Mouse (Mus musculus) liver, embryonic 15.5 days (tissue): ENCODE measurements around the gene Zfyve26. TPM values are rescaled to one million over a fixed set of nuclear protein-coding genes. Genes with fewer than 3 reads are reported as not detected.

Experiments
- ATAC-seq: fragments of 200-750 bp; cut with Nextera tagmentation; 2 replicates; pipeline ENCODE4 v1.8.0; 2017; ENCODE audit warnings: moderate number of reproducible peaks, mild to moderate bottlenecking, moderate library complexity; ENCODE audit not compliant: insufficient read depth
- H3K27ac ChIP-seq: fragments of 300-500 bp; sonication (generic); replicated peaks from 2 replicates; pipeline ENCODE4 v1.5.1; 2015; ENCODE audit warnings: mild to moderate bottlenecking, inconsistent platforms
- H3K27me3 ChIP-seq: fragments of 300-500 bp; sonication (generic); 2 replicates; pipeline ENCODE4 v1.6.1; 2015; ENCODE audit warnings: mild to moderate bottlenecking, inconsistent platforms
- H3K36me3 ChIP-seq: fragments of 300-500 bp; sonication (generic); replicated peaks from 2 replicates; pipeline ENCODE4 v1.6.1; 2015; ENCODE audit warnings: moderate library complexity, mild to moderate bottlenecking, inconsistent platforms
- H3K4me1 ChIP-seq: fragments of 300-500 bp; sonication (generic); replicated peaks from 2 replicates; pipeline ENCODE4 v1.6.1; 2015; ENCODE audit warnings: inconsistent platforms
- H3K4me2 ChIP-seq: fragments of 300-500 bp; sonication (generic); 2 replicates; pipeline ENCODE4 v1.6.1; 2015; ENCODE audit warnings: moderate library complexity, mild to moderate bottlenecking, inconsistent platforms
- H3K4me3 ChIP-seq: fragments of 300-500 bp; sonication (generic); replicated peaks from 2 replicates; pipeline ENCODE4 v1.5.1; 2015; ENCODE audit warnings: mild to moderate bottlenecking, inconsistent platforms
- H3K9ac ChIP-seq: fragments of 300-500 bp; sonication (generic); 2 replicates; pipeline ENCODE4 v1.6.1; 2015; ENCODE audit warnings: moderate library complexity, mild to moderate bottlenecking, inconsistent platforms
- H3K9me3 ChIP-seq: fragments of 300-500 bp; sonication (generic); replicated peaks from 2 replicates; pipeline ENCODE4 v1.6.1; 2016; ENCODE audit warnings: inconsistent platforms
- WGBS: fragments of 180-500 bp; shearing (Covaris S2); methylation state at CpG from one replicate; pipeline ENCODE4 v1.1.7; 2015; ENCODE audit warnings: mixed read lengths; ENCODE audit not compliant: insufficient replicate concordance; 5-methylcytosine and 5-hydroxymethylcytosine counted together
- polyA plus RNA-seq: library from polyadenylated mRNA; unstranded; fragments of >200 nt; fragmentation: Nextera tagmentation; extraction: Ambion mirVana; gene quantifications from 2 replicates; pipeline ENCODE4 v1.2.1, GENCODE M21; 2015

Zfyve26 gene
- polyA plus RNA-seq, 1 experiment from 2014 or later, result 7.3 TPM

- Histone ChIP-seq H3K4me1 (no peaks in the 10 kb centered on the region), H3K36me3 (peaks cover 82% of the 10 kb centered on the region), H3K4me2 (no peak overlapping the region), H3K27me3 (no peaks in the 10 kb centered on the region), H3K4me3 (no peak overlapping the region), H3K27ac (no peak overlapping the region), H3K9ac (no peak overlapping the region), H3K9me3 (no peaks in the 10 kb centered on the region)
- ATAC-seq, result no peak
- WGBS, result 65% methylated on average over 5 of the region's 5 CpGs
These were observed 35.1 kb downstream of the Zfyve26 start for GRCm38 (mm10) chr12:79261035-79261434.

DNA sequence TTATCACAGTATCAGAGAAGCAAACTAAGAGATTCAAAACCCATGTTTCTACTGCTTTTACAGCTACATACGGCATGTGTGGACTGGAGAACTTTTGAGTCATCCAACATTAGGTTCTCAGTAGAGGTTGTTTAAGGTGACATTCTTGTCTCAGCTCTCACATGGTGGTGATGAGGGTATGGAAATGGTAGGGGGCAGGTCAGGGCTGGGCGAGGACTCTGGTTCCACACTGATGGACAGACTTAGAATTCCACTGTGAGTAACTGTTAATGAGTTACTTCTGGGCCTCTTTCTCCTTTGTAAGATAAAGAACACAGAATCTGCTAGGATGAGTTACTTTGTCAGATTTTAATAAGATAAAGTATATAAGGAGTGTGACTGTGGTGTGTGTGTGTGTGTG, 36.0 kb downstream of the Zfyve26 start:
- no peak overlapping the region for H3K4me3 ChIP-seq
- peaks cover 79% of the 10 kb centered on the region for H3K36me3 ChIP-seq
- no peak overlapping the region for H3K9ac ChIP-seq
- 79% methylated on average over 2 of the region's 2 CpGs for WGBS
- ATAC-seq, result no peak
- no peaks in the 10 kb centered on the region for H3K9me3 ChIP-seq
- no peak overlapping the region for H3K27ac ChIP-seq
- H3K27me3 ChIP-seq, result no peaks in the 10 kb centered on the region
- H3K4me1 ChIP-seq, result no peaks in the 10 kb centered on the region
- no peak overlapping the region for H3K4me2 ChIP-seq

- H3K27me3 ChIP-seq, result no peaks in the 10 kb centered on the region
- no peak overlapping the region for H3K27ac ChIP-seq
- no peaks in the 10 kb centered on the region for H3K4me1 ChIP-seq
- no peak overlapping the region for H3K4me3 ChIP-seq
- no peak for ATAC-seq
- WGBS, result 83% methylated on average over 10 of the region's 10 CpGs
- H3K36me3 ChIP-seq, result peaks cover 79% of the 10 kb centered on the region
- H3K4me2 ChIP-seq, result no peak overlapping the region
- no peak overlapping the region for H3K9ac ChIP-seq
- H3K9me3 ChIP-seq, result no peaks in the 10 kb centered on the region
These were observed 41.1 kb downstream of the Zfyve26 start for GRCm38 (mm10) chr12:79254975-79255374.

DNA sequence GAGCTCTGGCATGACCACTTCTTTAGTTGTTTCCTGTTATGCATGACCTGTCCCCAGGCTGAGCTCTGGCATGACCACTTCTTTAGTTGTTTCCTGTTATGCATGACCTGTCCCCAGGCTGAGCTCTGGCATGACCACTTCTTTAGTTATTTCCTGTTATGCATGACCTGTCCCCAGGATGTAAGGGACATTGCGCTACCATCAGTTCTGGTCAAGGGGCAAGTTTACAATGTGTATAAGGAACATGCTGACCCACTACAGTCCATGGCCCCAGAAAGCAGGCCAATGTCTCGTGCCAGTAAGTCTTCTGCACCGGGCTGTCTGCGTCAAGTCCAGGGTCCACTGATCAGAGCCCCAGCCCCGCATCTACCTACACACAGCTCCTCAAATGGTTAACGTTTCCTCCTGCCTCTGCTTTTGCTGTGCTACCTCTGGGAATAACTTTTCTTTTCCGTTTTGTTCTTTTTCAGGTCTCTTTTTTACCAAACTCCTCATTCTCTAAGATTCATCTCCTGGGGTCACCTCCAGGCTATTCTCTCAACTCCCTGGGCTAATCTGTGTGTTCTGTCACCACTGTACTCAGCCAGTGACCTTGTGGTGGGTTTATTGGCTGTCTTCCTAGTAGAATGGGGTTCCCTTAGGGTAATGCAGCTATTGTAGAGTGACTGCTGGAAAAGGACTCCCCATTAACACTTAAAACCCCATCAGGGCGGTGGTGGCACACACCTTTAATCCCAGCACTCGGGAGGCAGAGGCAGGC, 42.6 kb downstream of the Zfyve26 start:
- WGBS, result 79% methylated on average over 9 of the region's 9 CpGs
- H3K36me3 ChIP-seq, result peaks cover 84% of the 10 kb centered on the region
- H3K27ac ChIP-seq, result 0 out of 2 replicates have a peak overlapping the region, but pooled peaks have one; percentile 14

DNA sequence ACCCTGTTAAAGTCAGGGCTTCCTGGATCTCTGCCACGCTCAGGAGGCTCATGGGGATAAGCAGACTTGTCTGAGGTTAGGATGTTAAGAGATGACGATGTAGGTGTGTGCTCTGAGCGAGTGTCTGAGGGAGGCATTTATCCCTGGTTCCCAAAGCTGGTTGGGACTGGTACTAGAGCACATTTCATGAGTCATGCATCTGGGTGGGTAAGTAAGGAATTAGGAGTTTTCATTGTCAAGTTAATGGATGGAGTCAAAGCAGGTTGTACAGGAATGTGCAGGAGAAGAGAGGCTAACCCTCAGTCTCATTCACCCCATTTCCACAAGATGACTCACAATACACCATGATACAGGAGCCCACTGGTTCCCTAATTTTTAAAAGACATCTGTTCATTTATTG, 48.0 kb downstream of the Zfyve26 start:
- WGBS, result 71% methylated on average over 3 of the region's 3 CpGs
- no peak overlapping the region for H3K4me3 ChIP-seq
- H3K4me1 ChIP-seq, result no peaks in the 10 kb centered on the region
- no peak for ATAC-seq
- no peak overlapping the region for H3K4me2 ChIP-seq
- H3K9ac ChIP-seq, result no peak overlapping the region
- H3K9me3 ChIP-seq, result no peaks in the 10 kb centered on the region
- no peak overlapping the region for H3K27ac ChIP-seq
- no peaks in the 10 kb centered on the region for H3K27me3 ChIP-seq
- peaks cover 91% of the 10 kb centered on the region for H3K36me3 ChIP-seq

More for the DNA sequence above, 42.6 kb downstream of the Zfyve26 start:
- ATAC-seq, result no peak; the same call in 1 of the 2 replicates
- no peaks in the 10 kb centered on the region for H3K4me1 ChIP-seq
- H3K9ac ChIP-seq, result no peak overlapping the region
- H3K9me3 ChIP-seq, result no peaks in the 10 kb centered on the region
- no peak overlapping the region for H3K4me3 ChIP-seq
- H3K4me2 ChIP-seq, result no peak overlapping the region
- no peaks in the 10 kb centered on the region for H3K27me3 ChIP-seq

DNA sequence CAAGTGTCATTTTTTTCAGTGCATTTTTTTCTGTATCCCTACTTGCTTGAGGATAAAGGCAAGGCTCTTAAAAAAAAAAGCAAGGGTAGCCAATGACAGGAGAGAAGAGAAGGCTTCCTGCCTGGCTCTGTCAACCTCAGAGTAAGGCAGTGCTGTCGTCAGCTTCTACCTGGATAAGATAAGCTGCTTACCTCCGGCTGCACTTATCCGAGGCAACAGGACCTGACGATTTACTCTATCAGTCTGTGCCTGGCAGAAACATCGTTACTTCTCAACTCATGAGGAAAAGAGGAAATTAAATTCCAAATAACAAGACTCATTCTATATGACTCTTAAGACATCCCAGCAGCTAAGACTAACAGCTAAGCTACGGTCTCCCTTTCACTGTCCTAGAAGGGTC, 53.2 kb downstream of the Zfyve26 start:
- no peaks in the 10 kb centered on the region; the same call in 1 of the 2 replicates for H3K4me1 ChIP-seq
- no peak overlapping the region for H3K4me3 ChIP-seq
- H3K27ac ChIP-seq, result no peak overlapping the region
- H3K9ac ChIP-seq, result no peak overlapping the region
- WGBS, result 72% methylated on average over 6 of the region's 6 CpGs
- no peaks in the 10 kb centered on the region for H3K27me3 ChIP-seq
- ATAC-seq, result no peak
- H3K36me3 ChIP-seq, result peaks cover 88% of the 10 kb centered on the region
- no peak overlapping the region for H3K4me2 ChIP-seq
- H3K9me3 ChIP-seq, result no peaks in the 10 kb centered on the region

DNA sequence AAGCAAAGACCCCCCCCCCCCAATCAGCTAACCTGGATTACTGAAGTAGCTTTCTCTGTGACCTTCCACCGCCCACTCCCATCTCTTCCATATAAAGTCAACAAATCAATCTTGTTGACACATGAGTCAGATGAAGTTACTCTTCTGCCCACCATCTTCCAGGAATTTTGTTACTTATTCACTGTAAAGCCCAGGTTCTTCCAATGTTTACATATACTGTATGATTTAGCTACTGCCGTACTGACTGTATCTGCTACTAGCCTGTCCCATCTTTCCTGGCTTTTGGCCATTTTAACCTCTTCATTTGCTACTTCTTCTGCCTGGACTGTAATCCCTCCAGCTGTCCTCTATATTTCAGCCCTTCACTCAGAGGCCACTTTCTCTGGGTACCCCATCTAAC, 54.1 kb downstream of the Zfyve26 start:
- WGBS, result 71% methylated on average over 2 of the region's 2 CpGs
- no peak overlapping the region for H3K4me2 ChIP-seq
- H3K4me1 ChIP-seq, result no peaks in the 10 kb centered on the region; the same call in 1 of the 2 replicates
- peaks cover 90% of the 10 kb centered on the region for H3K36me3 ChIP-seq
- H3K9ac ChIP-seq, result no peak overlapping the region
- H3K27ac ChIP-seq, result no peak overlapping the region
- no peak overlapping the region for H3K4me3 ChIP-seq
- ATAC-seq, result peak; percentile 47; the same call in 1 of the 2 replicates
- H3K9me3 ChIP-seq, result no peaks in the 10 kb centered on the region
- no peaks in the 10 kb centered on the region for H3K27me3 ChIP-seq

GRCm38 (mm10) chr12:79235485-79236080, 60.5 kb downstream of the Zfyve26 start:
- WGBS, result 76% methylated on average over 11 of the region's 11 CpGs
- no peaks in the 10 kb centered on the region for H3K9me3 ChIP-seq
- H3K4me3 ChIP-seq, result no peak overlapping the region
- H3K27me3 ChIP-seq, result no peaks in the 10 kb centered on the region
- no peak overlapping the region for H3K9ac ChIP-seq
- H3K4me2 ChIP-seq, result no peak overlapping the region
- H3K4me1 ChIP-seq, result no peaks in the 10 kb centered on the region
- no peak for ATAC-seq
- H3K36me3 ChIP-seq, result peaks cover 76% of the 10 kb centered on the region
- H3K27ac ChIP-seq, result no peak overlapping the region

DNA sequence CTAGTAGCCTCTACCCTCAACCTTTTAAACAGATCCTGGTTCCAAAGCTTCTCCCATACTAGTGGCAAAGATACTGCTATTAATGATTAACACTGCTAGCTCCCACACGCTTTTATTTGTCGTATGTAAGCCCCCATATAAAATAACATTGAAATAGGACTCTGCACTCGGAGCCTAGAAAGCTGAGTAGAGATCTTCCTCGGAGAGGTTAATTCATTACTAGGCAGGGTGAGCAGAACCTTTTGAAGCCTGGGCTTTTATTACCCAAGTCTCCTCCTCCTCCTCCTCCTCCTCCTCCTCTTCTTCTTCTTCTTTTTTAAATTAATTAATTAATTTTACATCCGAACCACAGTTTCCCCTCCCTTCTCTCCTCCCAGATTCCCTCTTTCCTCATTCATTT, 78.6 kb downstream of the Zfyve26 start:
- WGBS, result 50% methylated on average over 5 of the region's 5 CpGs
- Histone ChIP-seq H3K27me3 (no peaks in the 10 kb centered on the region), H3K36me3 (no peaks in the 10 kb centered on the region), H3K4me1 (no peaks in the 10 kb centered on the region), H3K9ac (no peak overlapping the region), H3K27ac (no peak overlapping the region), H3K9me3 (no peaks in the 10 kb centered on the region), H3K4me2 (no peak overlapping the region), H3K4me3 (no peak overlapping the region)
- no peak for ATAC-seq

GRCm38 (mm10) chr12:79211447-79211846, 84.7 kb downstream of the Zfyve26 start:
- H3K27ac ChIP-seq, result no peak overlapping the region
- no peak overlapping the region for H3K9ac ChIP-seq
- H3K4me1 ChIP-seq, result 0 out of 2 replicates have a peak, but pooled peaks cover 6% of the 10 kb centered on the region
- H3K4me2 ChIP-seq, result no peak overlapping the region
- H3K36me3 ChIP-seq, result no peaks in the 10 kb centered on the region
- no peaks in the 10 kb centered on the region for H3K27me3 ChIP-seq
- H3K4me3 ChIP-seq, result no peak overlapping the region
- H3K9me3 ChIP-seq, result no peaks in the 10 kb centered on the region
- 74% methylated on average over 8 of the region's 8 CpGs for WGBS
- no peak for ATAC-seq

DNA sequence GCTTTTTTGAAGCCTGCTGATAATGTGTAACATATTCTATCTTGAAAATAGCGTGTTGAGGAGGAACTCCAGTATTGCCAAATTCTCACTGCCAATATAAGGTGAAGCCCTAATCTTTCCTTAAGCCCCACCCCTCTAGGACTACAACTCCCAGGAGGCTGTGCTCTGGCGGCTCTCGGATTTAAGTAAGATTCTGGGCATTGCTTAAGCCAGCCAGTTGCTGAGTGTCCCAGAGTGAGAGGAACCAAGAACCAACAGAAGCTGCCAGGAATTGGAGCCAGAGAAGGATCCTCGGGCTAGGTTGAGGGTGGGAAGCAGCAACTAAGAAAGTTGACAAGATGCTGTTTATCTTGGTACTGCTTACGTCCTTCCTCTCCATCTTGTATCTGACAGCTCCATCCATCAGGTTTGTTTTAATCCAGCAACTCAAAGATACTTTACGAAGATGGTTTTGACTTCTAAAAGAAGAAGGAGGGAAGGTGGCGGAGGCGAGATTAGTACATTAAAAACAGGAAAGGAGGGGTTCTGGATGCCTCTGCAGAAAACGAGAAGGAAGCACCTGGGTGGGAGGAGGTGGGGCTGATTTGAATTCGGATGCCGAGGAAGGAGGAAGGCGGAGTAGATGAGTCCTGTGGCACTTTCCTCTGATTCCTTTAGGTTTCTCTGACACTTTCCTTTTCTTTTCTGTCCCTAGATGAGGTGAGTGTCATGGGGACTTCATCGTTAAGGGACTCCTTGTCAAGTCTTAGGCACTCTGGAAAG, 87.2 kb downstream of the Zfyve26 start, which contains the start of gene Rdh12:
TSS of gene Rdh12 (plus strand) at position 212 of the 762 bp plus-strand sequence.
- no peak for ATAC-seq
- Histone ChIP-seq H3K27ac (no peak within 1 kb of the TSS), H3K9ac (no peak within 1 kb of the TSS), H3K9me3 (no peaks in the 10 kb centered on the region), H3K4me2 (peak within 1 kb of the TSS; percentile 49), H3K27me3 (no peaks in the 10 kb centered on the region), H3K4me1 (0 out of 2 replicates have a peak, but pooled peaks cover 6% of the 10 kb centered on the region), H3K4me3 (peak within 1 kb of the TSS; percentile 30), H3K36me3 (no peaks in the 10 kb centered on the region)
- WGBS, result 3% methylated on average over 13 of the region's 13 CpGs
